Mouse (Mus musculus) erythroblast, embryonic 14.5 days (primary cell): ENCODE results near the gene Cd164l2. TPM values are rescaled to one million over a fixed set of nuclear protein-coding genes. Genes with fewer than 3 reads are reported as not detected.

Experiments
- H3K27me3 ChIP-seq: 2 replicates; pipeline ENCODE4 v1.6.1; 2012; ENCODE audit warnings: inconsistent platforms; ENCODE audit not compliant: control insufficient read depth
- H3K36me3 ChIP-seq: 2 replicates; pipeline ENCODE4 v1.6.1; 2012; ENCODE audit warnings: mild to moderate bottlenecking, inconsistent platforms; ENCODE audit not compliant: control insufficient read depth
- H3K4me1 ChIP-seq: 2 replicates; pipeline ENCODE4 v1.6.1; 2012; ENCODE audit warnings: inconsistent platforms; ENCODE audit not compliant: control insufficient read depth
- H3K4me3 ChIP-seq: replicated peaks from 2 replicates; pipeline ENCODE3; 2012; ENCODE audit warnings: moderate library complexity, mild to moderate bottlenecking, inconsistent platforms
- H3K9me3 ChIP-seq: 2 replicates; pipeline ENCODE4 v1.6.1; 2012; ENCODE audit warnings: low read length, inconsistent platforms, mixed read lengths; ENCODE audit not compliant: control insufficient read depth
- GATA1 ChIP-seq: IDR thresholded peaks from 2 replicates; pipeline ENCODE4 v1.6.1; 2012; ENCODE audit warnings: low read length, inconsistent platforms, mixed read lengths
- TAL1 ChIP-seq: IDR thresholded peaks from 3 replicates; pipeline ENCODE4 v1.6.1; 2012; ENCODE audit warnings: low read length, inconsistent platforms, mixed read lengths
- polyA plus RNA-seq: library from polyadenylated mRNA; stranded (reverse); fragments of >175 nt; gene quantifications from 2 replicates; pipeline ENCODE4 v1.2.3, GENCODE M21; 2012

Gene Cd164l2
- polyA plus RNA-seq, 1 experiment, result not detected

DNA sequence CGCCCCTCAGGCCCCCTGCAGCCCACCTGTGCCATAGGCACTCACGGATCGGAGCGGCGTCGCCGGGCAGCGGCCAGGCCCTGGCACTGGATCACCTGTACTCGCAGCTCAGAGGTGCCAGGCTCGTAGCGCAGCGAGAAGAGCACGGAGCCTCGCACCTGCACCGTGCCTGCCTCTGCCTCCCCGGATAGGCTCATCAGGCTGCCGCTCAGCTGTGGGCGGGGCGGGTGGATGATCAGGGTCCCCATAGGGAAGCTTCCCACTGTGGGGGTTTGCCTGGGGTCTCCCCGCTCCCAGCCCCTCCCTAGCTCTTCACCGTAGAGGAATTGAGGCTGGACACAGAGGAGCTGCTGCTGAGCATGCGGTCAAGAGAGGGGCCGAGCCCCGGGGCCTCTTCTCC lies 44.9 kb downstream of the Cd164l2 start:
- H3K9me3 ChIP-seq, result no peaks in the 10 kb centered on the region
- H3K4me3 ChIP-seq, result no peak overlapping the region
- no peaks in the 10 kb centered on the region for H3K36me3 ChIP-seq
- peaks cover 7% of the 10 kb centered on the region; the same call in 1 of the 2 replicates for H3K4me1 ChIP-seq
- TF ChIP-seq GATA1 (no peak), TAL1 (no peak)
- H3K27me3 ChIP-seq, result peaks cover 50% of the 10 kb centered on the region

DNA sequence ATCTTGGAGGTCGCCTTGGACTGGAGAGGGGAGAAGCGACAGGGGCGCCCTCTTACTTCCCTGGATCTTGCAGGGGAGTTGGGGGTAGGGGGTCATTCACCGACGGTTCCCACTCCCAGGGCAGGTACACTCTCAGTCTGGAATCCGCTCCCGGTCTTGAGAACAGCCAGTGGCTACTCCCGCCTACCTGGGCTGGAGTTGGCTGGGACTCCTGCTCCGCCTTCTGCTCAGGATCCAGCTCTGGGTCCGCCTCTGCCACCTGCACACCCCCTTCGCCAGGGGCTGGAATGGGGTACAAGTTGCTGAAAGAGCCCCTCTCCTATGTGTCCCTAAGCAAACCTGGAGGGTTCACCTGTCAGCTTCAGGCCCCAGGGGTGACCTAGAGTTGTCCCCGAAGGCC lies 45.3 kb downstream of the Cd164l2 start:
- TF ChIP-seq TAL1 (no peak), GATA1 (no peak)

DNA sequence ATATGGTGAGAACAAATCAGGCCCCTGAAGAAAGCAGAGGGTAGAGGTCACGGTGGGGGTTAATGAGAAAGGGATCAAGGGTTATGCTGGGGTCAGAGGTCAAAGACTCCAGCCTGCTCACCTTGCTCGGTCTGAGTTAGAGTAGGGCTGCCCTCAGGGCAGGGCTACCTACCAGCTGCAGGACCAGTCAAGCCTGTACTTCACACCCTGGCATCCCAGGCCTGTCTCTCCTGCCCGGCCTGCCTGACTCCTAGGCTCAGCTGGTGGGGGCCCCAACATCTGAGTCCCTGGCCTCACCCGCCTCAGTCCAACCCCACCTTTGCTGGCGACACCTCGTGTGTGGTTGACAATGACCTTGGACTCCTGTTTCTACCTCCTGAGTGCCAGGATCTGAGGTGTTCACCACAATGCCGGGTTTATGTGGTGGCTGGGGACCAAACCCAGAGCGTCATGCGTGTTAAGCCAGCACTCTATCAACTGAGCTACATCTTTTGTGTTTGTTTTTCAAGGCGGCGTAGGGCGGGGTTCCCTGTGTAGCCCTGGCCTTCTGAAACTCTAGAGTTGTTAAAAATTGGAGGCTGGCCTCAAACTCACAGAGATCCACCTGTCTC lies 46.0 kb downstream of the Cd164l2 start:
- no peak overlapping the region for H3K4me3 ChIP-seq
- H3K27me3 ChIP-seq, result peaks cover 44% of the 10 kb centered on the region
- peaks cover 18% of the 10 kb centered on the region for H3K4me1 ChIP-seq
- TF ChIP-seq TAL1 (no peak), GATA1 (no peak)
- no peaks in the 10 kb centered on the region for H3K9me3 ChIP-seq
- H3K36me3 ChIP-seq, result no peaks in the 10 kb centered on the region

More for the DNA sequence above, 45.3 kb downstream of the Cd164l2 start:
- no peaks in the 10 kb centered on the region for H3K36me3 ChIP-seq
- H3K4me3 ChIP-seq, result no peak overlapping the region
- H3K27me3 ChIP-seq, result peaks cover 47% of the 10 kb centered on the region
- H3K4me1 ChIP-seq, result peaks cover 12% of the 10 kb centered on the region
- no peaks in the 10 kb centered on the region for H3K9me3 ChIP-seq

DNA sequence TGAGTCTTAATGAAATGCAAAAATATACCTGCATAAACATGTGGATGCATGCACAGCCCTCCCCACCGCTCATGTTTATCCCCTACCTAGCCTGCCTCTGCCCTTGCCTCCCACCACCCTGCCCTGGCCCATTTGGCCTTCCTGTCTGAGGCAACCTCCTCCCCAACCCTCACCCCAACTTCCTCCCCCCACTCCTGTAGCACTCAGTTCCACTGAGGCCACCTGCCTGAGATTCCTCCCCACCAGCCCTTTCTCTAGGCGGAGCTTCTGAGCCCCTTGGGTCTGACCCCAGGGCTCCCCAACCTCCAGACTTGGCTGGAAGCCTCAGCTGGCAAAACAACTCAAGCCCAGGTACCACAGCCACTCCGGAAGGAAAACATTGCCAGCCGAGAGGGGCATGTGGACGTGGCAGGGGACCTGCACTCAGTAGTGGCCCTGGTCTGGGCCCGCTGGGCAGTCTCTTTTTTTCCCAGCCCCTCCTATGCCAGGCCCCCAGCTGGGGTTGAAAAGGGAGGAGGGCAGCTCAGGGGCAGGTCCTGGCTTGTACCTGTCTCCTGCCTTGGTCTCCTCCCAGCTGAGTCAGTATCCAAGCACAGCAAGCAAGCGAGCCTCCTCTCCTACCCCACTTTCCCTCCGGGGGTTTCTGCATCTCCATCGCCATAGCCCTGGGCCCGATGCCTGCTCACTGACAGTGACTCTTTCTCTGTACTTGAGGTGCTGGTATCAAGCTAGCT lies 49.9 kb downstream of the Cd164l2 start:
- peaks cover 29% of the 10 kb centered on the region for H3K36me3 ChIP-seq
- no peak overlapping the region for H3K4me3 ChIP-seq
- no peak for TF ChIP-seq GATA1
- no peak for TF ChIP-seq TAL1
- H3K4me1 ChIP-seq, result peaks cover 25% of the 10 kb centered on the region
- no peaks in the 10 kb centered on the region for H3K9me3 ChIP-seq
- peaks cover 23% of the 10 kb centered on the region for H3K27me3 ChIP-seq

- Histone ChIP-seq H3K36me3 (peaks cover 34% of the 10 kb centered on the region), H3K9me3 (no peaks in the 10 kb centered on the region), H3K4me3 (no peak overlapping the region), H3K4me1 (peaks cover 25% of the 10 kb centered on the region), H3K27me3 (peaks cover 18% of the 10 kb centered on the region)
- TF ChIP-seq TAL1 (no peak), GATA1 (no peak)
These were observed 50.4 kb downstream of the Cd164l2 start for GRCm38 (mm10) chr4:133262375-133262765.

DNA sequence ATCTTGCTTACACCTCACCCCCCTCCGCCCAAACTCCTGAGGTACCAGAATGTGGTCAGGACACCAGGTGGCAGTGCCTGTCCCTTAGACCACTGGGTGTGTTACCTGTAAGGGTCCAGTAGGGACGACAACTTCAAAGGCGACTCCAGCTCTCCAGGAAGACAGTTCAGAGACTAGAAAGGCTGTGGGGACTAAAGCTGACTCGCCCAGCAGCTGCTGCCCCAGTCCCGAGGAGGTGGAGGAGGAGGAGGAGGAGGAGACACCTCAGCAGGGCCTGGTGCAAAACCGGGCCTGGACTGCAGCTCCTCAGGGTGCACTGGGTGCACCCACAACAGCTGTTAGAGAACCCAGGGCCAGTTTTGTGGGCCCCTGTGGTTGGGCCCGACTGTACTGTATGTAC lies 51.0 kb downstream of the Cd164l2 start, which contains the start of gene Sytl1:
Sytl1 (minus strand) TSS at position 232 of the 400 bp plus-strand sequence.
- Histone ChIP-seq H3K4me3 (no peak within 1 kb of the TSS), H3K36me3 (peaks cover 40% of the 10 kb centered on the region), H3K4me1 (peaks cover 22% of the 10 kb centered on the region)

GRCm38 (mm10) chr4:133263756-133264155 lies 51.8 kb downstream of the Cd164l2 start:
- peaks cover 9% of the 10 kb centered on the region for H3K27me3 ChIP-seq
- H3K36me3 ChIP-seq, result peaks cover 48% of the 10 kb centered on the region
- peaks cover 19% of the 10 kb centered on the region for H3K4me1 ChIP-seq
- no peaks in the 10 kb centered on the region for H3K9me3 ChIP-seq
- TF ChIP-seq GATA1 (no peak), TAL1 (no peak)
- H3K4me3 ChIP-seq, result no peak overlapping the region

More for the DNA sequence above, 51.0 kb downstream of the Cd164l2 start, which contains the start of gene Sytl1:
- peaks cover 13% of the 10 kb centered on the region for H3K27me3 ChIP-seq
- H3K9me3 ChIP-seq, result no peaks in the 10 kb centered on the region
- TF ChIP-seq GATA1, result no peak

DNA sequence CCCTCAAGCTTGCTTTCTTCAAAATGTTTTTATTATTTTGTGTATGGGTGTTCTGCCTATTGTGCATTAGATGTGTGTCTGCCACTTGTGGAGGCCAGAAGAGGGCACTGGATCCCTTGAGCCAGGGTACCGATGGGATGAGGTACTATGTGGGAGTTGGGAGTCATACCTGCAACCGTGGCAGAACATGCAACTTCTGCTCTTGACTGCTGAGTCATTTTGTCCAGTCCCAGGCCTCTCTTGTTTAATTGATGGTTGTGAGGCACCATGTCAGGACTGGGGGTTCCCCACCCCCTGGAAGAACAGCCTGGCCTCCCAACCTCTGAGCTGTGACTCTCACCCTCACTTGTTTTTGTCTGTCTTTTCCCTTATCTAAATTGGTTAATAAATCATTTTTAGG lies 52.6 kb downstream of the Cd164l2 start:
- H3K36me3 ChIP-seq, result peaks cover 56% of the 10 kb centered on the region
- peaks cover 19% of the 10 kb centered on the region for H3K4me1 ChIP-seq
- no peaks in the 10 kb centered on the region for H3K9me3 ChIP-seq
- TF ChIP-seq GATA1 (no peak), TAL1 (no peak)
- no peak overlapping the region for H3K4me3 ChIP-seq
- peaks cover 3% of the 10 kb centered on the region for H3K27me3 ChIP-seq

DNA sequence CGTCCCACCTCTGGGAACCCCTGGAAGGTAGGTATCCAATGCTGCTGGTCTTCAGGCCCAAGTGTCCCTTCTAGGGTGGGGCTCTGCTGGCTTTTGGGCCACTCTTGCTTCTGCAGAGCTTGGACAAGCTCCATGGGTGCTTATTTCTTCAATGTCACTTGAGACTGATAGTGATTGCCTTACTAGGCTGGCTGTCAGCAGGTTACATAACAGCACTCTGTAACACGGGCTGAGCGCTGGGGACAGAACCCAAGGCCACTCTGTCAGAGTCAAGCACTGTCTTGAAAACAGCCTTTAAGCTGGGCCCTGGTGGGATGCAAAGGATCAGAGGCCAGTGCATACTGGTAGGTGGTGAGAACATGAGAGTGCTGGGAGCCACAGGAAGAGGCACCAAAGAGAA lies 53.4 kb downstream of the Cd164l2 start:
- no peaks in the 10 kb centered on the region for H3K9me3 ChIP-seq
- TF ChIP-seq GATA1 (no peak), TAL1 (no peak)
- H3K27me3 ChIP-seq, result no peaks in the 10 kb centered on the region
- H3K36me3 ChIP-seq, result peaks cover 64% of the 10 kb centered on the region
- H3K4me1 ChIP-seq, result peaks cover 19% of the 10 kb centered on the region
- no peak overlapping the region for H3K4me3 ChIP-seq
